Mouse (Mus musculus) hindbrain, postnatal 0 days (tissue): Measurements from ENCODE around the gene Tspan15. TPM values are rescaled to one million over a fixed set of nuclear protein-coding genes. Genes with fewer than 3 reads are reported as not detected.

ENCODE experiments used
- ATAC-seq: fragments of 200-750 bp; cut with Nextera tagmentation; 2 replicates; pipeline ENCODE4 v1.8.0; 2017; ENCODE audit warnings: mild to moderate bottlenecking, moderate TSS enrichment, moderate library complexity
- DNase-seq: peaks from one replicate; pipeline ENCODE4 v3.0.0-alpha.2; 2015; ENCODE audit warnings: low spot score
- H3K27ac ChIP-seq: fragments of 300-500 bp; sonication (generic); 2 replicates; pipeline ENCODE4 v1.5.1; 2014; ENCODE audit warnings: mild to moderate bottlenecking
- H3K27me3 ChIP-seq: fragments of 300-500 bp; sonication (generic); 2 replicates; pipeline ENCODE4 v1.6.1; 2014; ENCODE audit warnings: low read length, mixed read lengths; ENCODE audit not compliant: insufficient read depth
- H3K36me3 ChIP-seq: fragments of 300-500 bp; sonication (generic); 2 replicates; pipeline ENCODE4 v1.6.1; 2014; ENCODE audit warnings: low read length, mixed read lengths; ENCODE audit not compliant: insufficient read depth
- H3K4me1 ChIP-seq: fragments of 300-500 bp; sonication (generic); 2 replicates; pipeline ENCODE4 v1.6.1; 2014; ENCODE audit warnings: antibody characterized with exemption, low read length, mixed read lengths; ENCODE audit not compliant: insufficient read depth
- H3K4me2 ChIP-seq: fragments of 300-500 bp; sonication (generic); 2 replicates; pipeline ENCODE4 v1.6.1; 2014; ENCODE audit warnings: low read depth, mild to moderate bottlenecking, low read length, moderate library complexity, mixed read lengths
- H3K4me3 ChIP-seq: fragments of 300-500 bp; sonication (generic); 2 replicates; pipeline ENCODE4 v1.5.1; 2014; ENCODE audit warnings: low read length
- H3K9ac ChIP-seq: fragments of 300-500 bp; sonication (generic); replicated peaks from 2 replicates; pipeline ENCODE4 v1.6.1; 2014; ENCODE audit warnings: mild to moderate bottlenecking, low read length, moderate library complexity, mixed read lengths
- H3K9me3 ChIP-seq: fragments of 300-500 bp; sonication (generic); 2 replicates; pipeline ENCODE4 v1.6.1; 2016; ENCODE audit warnings: low read length, mixed read lengths
- CTCF ChIP-seq: IDR thresholded peaks from 2 replicates; pipeline ENCODE4 v1.5.1; 2016; ENCODE audit warnings: antibody characterized with exemption, control low read depth, low read depth
- WGBS: fragments of 180-500 bp; shearing (Covaris S2); extraction: QIAGEN DNeasy Blood & Tissue Kit; methylation state at CpG from one replicate; pipeline ENCODE4 v1.1.7; 2014; 5-methylcytosine and 5-hydroxymethylcytosine counted together
- polyA plus RNA-seq: library from polyadenylated mRNA; unstranded; fragments of >200 nt; fragmentation: Nextera tagmentation; extraction: Ambion mirVana; gene quantifications from 2 replicates; pipeline ENCODE4 v1.2.1, GENCODE M21; 2015
- total RNA-seq: library from RNA; depleted of rRNA; stranded (reverse); fragments of >200 nt; gene quantifications from 2 replicates; pipeline ENCODE4 v1.2.3, GENCODE M21; 2014

The Tspan15 gene
- total and polyA plus RNA-seq, 2 experiments from 2014 or later = 20.4 to 30.8 TPM

DNA sequence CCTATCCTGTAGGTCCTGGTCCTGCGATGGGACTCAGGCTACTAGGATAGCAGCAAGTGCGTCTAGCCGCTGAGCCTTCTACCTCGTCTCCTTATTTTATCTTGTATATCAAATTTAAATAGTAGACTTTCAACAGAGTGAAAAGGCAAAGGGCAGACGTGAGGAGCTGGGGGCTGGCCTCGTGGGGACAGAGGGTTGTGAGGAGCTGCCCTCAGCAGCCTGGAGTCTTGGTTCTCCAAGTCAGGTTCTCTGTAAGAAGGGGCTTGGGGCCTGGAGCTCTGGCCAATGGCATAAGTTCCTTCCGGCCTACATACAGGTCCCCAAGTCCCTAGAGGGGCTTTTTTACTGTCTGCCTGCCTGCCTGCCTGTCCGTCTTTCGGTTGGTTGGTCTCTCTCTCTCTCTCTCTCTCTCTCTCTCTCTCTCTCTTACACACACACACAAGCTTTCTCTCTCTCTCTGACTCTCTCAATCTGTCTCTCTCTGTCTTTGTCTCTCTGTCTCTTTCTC lies 57.1 kb downstream of the Tspan15 start:
- H3K9me3 ChIP-seq = no peaks in the 10 kb centered on the region
- no peak for ATAC-seq
- no peak overlapping the region for H3K9ac ChIP-seq
- H3K4me3 ChIP-seq = no peak overlapping the region
- no peaks in the 10 kb centered on the region for H3K36me3 ChIP-seq
- WGBS = 35% methylated on average over 9 of the region's 9 CpGs
- no peak for TF ChIP-seq CTCF
- peak; percentile 10 for DNase-seq
- H3K27ac ChIP-seq = no peak overlapping the region
- no peak overlapping the region for H3K4me2 ChIP-seq
- no peaks in the 10 kb centered on the region; the same call in 1 of the 2 replicates for H3K4me1 ChIP-seq
- no peaks in the 10 kb centered on the region for H3K27me3 ChIP-seq

DNA sequence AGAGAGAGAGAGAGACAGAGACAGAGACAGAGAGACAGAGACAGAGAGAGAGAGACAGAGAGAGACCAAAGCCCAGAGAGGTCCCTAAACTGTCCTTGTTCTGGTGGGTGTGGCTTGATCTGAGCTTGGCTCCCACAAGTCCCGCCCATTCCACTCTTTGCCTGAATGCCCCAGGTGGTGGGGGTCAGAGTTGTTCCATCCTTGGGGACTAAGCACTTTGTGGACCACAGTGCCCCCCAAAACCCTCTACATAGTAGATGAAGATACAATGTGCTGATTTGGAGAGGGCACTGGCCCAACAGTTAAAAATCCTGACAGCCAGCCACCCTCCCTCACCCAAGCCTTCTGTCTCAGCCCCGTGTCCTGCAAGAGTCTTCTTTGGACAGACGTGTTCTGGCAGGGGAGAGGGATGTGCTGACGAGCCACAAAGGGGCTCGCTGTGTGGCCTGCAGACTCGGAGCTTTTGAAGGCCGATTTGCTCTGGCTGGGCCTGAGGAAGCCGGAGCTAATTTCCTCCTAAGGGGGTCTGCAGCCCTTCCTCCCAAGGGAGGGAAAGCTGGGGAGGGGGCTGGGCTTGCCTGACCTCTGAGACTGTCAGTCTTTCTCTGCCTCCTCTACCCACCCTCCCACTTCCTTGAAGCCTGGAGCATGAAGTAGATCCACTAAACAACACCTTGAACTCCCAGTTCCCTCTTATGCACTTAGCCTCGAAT lies 58.1 kb downstream of the Tspan15 start:
- DNase-seq (peak; percentile 16), ATAC-seq (peak; percentile 45; the same call in 1 of the 2 replicates)
- Histone ChIP-seq H3K36me3 (no peaks in the 10 kb centered on the region), H3K9ac (no peak overlapping the region), H3K4me1 (no peaks in the 10 kb centered on the region; the same call in 1 of the 2 replicates), H3K4me2 (no peak overlapping the region), H3K4me3 (no peak overlapping the region), H3K27ac (no peak overlapping the region), H3K9me3 (no peaks in the 10 kb centered on the region), H3K27me3 (no peaks in the 10 kb centered on the region)
- no peak for TF ChIP-seq CTCF
- WGBS = 7% methylated on average over 9 of the region's 9 CpGs

DNA sequence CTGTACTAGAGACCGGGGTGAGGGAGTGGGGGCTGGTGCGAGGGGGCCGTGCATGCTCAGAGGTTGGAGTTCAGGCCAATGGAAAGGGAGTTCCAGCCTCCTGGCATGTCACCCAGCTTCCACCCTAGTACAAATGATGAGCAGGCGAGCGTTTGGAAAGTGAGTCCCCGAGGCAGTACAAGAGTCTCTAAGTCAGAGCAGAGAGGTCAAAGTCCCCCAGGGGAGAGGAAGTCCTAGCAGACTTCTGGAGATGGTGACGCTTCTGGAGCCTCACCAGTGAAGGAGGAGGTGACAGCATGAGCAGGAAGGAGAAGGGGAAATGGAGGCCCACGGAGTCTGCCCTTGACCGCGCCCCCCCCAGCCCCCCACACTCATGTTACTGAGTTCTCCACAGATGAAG lies 68.6 kb downstream of the Tspan15 start:
- no peak overlapping the region for H3K4me3 ChIP-seq
- H3K4me1 ChIP-seq = no peaks in the 10 kb centered on the region
- no peaks in the 10 kb centered on the region for H3K27me3 ChIP-seq
- no peak overlapping the region for H3K9ac ChIP-seq
- ATAC-seq (no peak), DNase-seq (no peak)
- no peak for TF ChIP-seq CTCF
- H3K36me3 ChIP-seq = no peaks in the 10 kb centered on the region
- no peak overlapping the region for H3K4me2 ChIP-seq
- no peaks in the 10 kb centered on the region for H3K9me3 ChIP-seq
- no peak overlapping the region for H3K27ac ChIP-seq
- WGBS = 38% methylated on average over 10 of the region's 10 CpGs

DNA sequence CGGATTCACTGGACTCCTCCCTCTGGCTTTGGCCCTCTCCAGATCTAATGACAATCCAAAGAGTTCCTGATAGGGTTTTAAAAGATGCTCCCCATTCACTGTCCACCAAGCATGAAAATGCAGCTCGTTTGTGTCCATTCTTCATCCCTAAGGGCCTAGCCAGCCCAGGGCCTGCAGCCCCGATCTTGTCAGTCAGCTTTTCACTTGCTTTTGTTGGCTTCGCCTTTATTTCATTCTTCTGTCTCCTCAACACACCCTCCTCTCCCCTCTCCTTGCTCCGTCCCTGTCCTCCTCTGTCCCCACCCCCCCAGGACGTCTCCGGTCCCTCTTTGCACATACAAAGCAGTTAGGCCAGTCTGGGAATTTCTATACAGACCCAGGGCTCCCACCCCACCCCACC lies 81.1 kb downstream of the Tspan15 start:
- no peak overlapping the region for H3K4me3 ChIP-seq
- H3K9me3 ChIP-seq = no peaks in the 10 kb centered on the region
- no peaks in the 10 kb centered on the region for H3K36me3 ChIP-seq
- no peak for DNase-seq
- ATAC-seq = no peak
- no peaks in the 10 kb centered on the region for H3K4me1 ChIP-seq
- H3K27me3 ChIP-seq = no peaks in the 10 kb centered on the region
- H3K4me2 ChIP-seq = no peak overlapping the region
- TF ChIP-seq CTCF = no peak
- no peak overlapping the region for H3K9ac ChIP-seq
- 14% methylated on average over 7 of the region's 7 CpGs for WGBS
- H3K27ac ChIP-seq = no peak overlapping the region

DNA sequence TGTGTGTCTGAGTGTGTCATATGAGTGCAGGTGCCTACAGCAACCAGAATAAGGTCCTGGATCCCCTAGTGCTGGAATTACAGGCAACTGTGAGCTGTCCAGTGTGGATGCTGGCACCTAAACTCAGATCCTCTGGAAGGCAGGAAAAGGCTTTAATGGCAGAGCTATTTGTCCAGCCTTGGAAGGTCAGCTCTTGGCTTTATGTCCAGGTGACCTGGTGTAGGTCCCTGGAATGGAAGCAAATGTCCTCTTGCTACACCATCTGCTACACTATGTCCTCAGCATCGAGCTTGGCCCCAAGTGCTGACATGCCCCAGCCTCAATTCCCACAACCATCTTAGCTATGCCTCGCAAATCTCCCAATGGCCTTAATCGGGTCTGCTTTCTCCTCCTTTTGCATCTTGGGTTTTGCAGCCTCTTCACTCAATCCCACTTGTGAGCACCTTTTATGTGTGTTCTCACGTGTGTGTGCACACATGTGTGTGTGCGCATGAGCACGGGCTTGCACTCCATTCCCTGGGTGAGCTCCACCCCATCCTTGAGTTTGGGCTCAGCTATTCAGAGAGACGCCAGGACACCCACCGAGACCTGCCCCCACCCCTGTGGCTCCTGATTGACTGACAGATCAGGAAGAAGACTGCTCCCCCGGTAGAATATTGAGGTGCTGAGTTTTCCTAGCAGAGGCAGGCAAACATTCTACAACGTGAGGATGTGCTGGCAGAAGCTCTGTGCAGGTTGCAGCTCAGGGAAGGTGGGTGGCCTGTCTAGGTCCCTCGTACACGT lies 83.4 kb downstream of the Tspan15 start:
- Histone ChIP-seq H3K4me2 (no peak overlapping the region), H3K4me1 (no peaks in the 10 kb centered on the region), H3K27ac (no peak overlapping the region), H3K27me3 (no peaks in the 10 kb centered on the region), H3K9me3 (no peaks in the 10 kb centered on the region), H3K9ac (no peak overlapping the region), H3K4me3 (no peak overlapping the region), H3K36me3 (no peaks in the 10 kb centered on the region)
- ATAC-seq = no peak
- no peak for DNase-seq
- no peak for TF ChIP-seq CTCF
- 50% methylated on average over 12 of the region's 12 CpGs for WGBS

DNA sequence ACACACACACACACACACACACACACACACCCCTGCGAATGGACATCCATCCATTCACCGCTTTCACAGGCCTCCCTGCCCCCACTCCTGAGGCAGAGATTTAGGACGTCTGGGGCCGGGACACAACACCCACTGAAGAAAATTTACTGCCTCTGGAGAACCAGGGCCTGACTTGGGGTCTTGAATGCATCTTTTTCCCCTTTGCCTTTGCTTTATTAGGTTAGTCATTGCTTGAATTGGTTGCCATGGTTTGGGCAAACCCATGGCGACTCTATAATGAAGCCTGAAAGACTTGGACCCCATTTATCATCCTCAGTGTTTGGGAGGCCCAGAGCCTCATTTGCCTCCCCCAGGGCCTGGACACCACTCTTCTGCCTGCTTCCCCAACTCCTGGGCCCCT lies 85.1 kb downstream of the Tspan15 start:
- DNase-seq (no peak), ATAC-seq (no peak)
- Histone ChIP-seq H3K9ac (no peak overlapping the region), H3K27me3 (no peaks in the 10 kb centered on the region), H3K4me2 (no peak overlapping the region), H3K27ac (no peak overlapping the region), H3K4me3 (no peak overlapping the region), H3K4me1 (no peaks in the 10 kb centered on the region), H3K9me3 (no peaks in the 10 kb centered on the region), H3K36me3 (no peaks in the 10 kb centered on the region)
- TF ChIP-seq CTCF = no peak
- 24% methylated on average over 5 of the region's 5 CpGs for WGBS
